Mouse (Mus musculus) T-helper 17 cell (primary cell): Measurements from ENCODE around the gene Anks3.

Experiments used
- in situ Hi-C, 2 experiments: fragments of 300-600 bp; cut with MboI, MseI; formaldehyde crosslinking; loops; 1 replicate in 1 of 2; 2 replicates in 1 of 2; pipeline ENCODE4 v1.15.1; 2025; ENCODE audit warnings: high pct_unique_total_duplicates in 2 of 2

The Anks3 gene

GRCm38 (mm10) chr16:4935430-4935829 is 28.6 kb downstream of the Anks3 start:
- in situ Hi-C loops = no loop called here

- in situ Hi-C loops = no loop called here
Observed at GRCm38 (mm10) chr16:4932429-4932828, 31.6 kb downstream of the Anks3 start.

GRCm38 (mm10) chr16:4928474-4928873 is 35.5 kb downstream of the Anks3 start:
- in situ Hi-C loops = loop anchor here in 1 of 2 experiments (5.0 kb wide), 1 partner anchor 61 kb away; no protein-coding TSS in a partner anchor

- in situ Hi-C loops = loop anchor here in 1 of 2 experiments (5.0 kb wide), 1 partner anchor 61 kb away; no protein-coding TSS in a partner anchor
Observed at GRCm38 (mm10) chr16:4927967-4928366, 36.0 kb downstream of the Anks3 start.

- in situ Hi-C loops = no loop called here
Observed at GRCm38 (mm10) chr16:4923996-4924395, 40.0 kb downstream of the Anks3 start.

GRCm38 (mm10) chr16:4922481-4922880 is 41.5 kb downstream of the Anks3 start:
- in situ Hi-C loops = no loop called here

GRCm38 (mm10) chr16:4920556-4920955 is 43.4 kb downstream of the Anks3 start:
- in situ Hi-C loops = no loop called here

GRCm38 (mm10) chr16:4916608-4917007 is 47.4 kb downstream of the Anks3 start:
- in situ Hi-C loops = no loop called here

- in situ Hi-C loops = no loop called here
Observed at GRCm38 (mm10) chr16:4915931-4916330, 48.1 kb downstream of the Anks3 start.

GRCm38 (mm10) chr16:4913783-4914735 is 49.9 kb downstream of the Anks3 start:
- in situ Hi-C loops = no loop called here

GRCm38 (mm10) chr16:4912907-4913782 is 50.9 kb downstream of the Anks3 start:
- in situ Hi-C loops = no loop called here

GRCm38 (mm10) chr16:4912074-4912648 is 51.8 kb downstream of the Anks3 start:
- in situ Hi-C loops = no loop called here

- in situ Hi-C loops = no loop called here
Observed at GRCm38 (mm10) chr16:4910758-4911157, 53.2 kb downstream of the Anks3 start.

- in situ Hi-C loops = no loop called here
Observed at GRCm38 (mm10) chr16:4909745-4910144, 54.3 kb downstream of the Anks3 start.

- in situ Hi-C loops = no loop called here
Observed at GRCm38 (mm10) chr16:4907972-4908371, 56.0 kb downstream of the Anks3 start.

- in situ Hi-C loops = no loop called here
Observed at GRCm38 (mm10) chr16:4907386-4907785, 56.6 kb downstream of the Anks3 start.

- in situ Hi-C loops = no loop called here
Observed at GRCm38 (mm10) chr16:4906559-4906958, 57.4 kb downstream of the Anks3 start.

- in situ Hi-C loops = no loop called here
Observed at GRCm38 (mm10) chr16:4905591-4905990, 58.4 kb downstream of the Anks3 start.

- in situ Hi-C loops = no loop called here
Observed at GRCm38 (mm10) chr16:4904878-4905277, 59.1 kb downstream of the Anks3 start.

GRCm38 (mm10) chr16:4903491-4904102 is 60.4 kb downstream of the Anks3 start:
- in situ Hi-C loops = no loop called here

GRCm38 (mm10) chr16:4902390-4902789 is 61.6 kb downstream of the Anks3 start:
- in situ Hi-C loops = no loop called here
